Mouse (Mus musculus): Measurements from ENCODE around the gene Usp6nl. TPM values are rescaled to one million over a fixed set of nuclear protein-coding genes. Genes with fewer than 3 reads are reported as not detected.

The Usp6nl gene
- 10 to 100 TPM; 13.1 to 13.5 TPM for total RNA-seq (2021)
- long read RNA-seq, experiment 1, full-length matches to known transcripts: 2 of 4 reads
- long read RNA-seq, experiment 1, partial matches to known transcripts: 0 of 4 reads
- long read RNA-seq, experiment 1, other reads (novel, unspliced or antisense): 2 of 4 reads
- long read RNA-seq, experiment 2, full-length matches to known transcripts: 1 of 12 reads
- long read RNA-seq, experiment 2, partial matches to known transcripts: 1 of 12 reads
- long read RNA-seq, experiment 2, other reads (novel, unspliced or antisense): 10 of 12 reads

- H3K27ac ChIP-seq: peak within 1 kb of the TSS; percentile 95
- peak; percentile 77 to 81 for DNase-seq (ENCODE audit: low spot score in 2 of 2)
- peak within 1 kb of the TSS; percentile 76 for H3K4me3 ChIP-seq
- no peak for TF ChIP-seq CTCF (conservative IDR thresholded peaks at IDR 0.05)
Measured at GRCm38 (mm10) chr2:6322376-6322901, at the start of gene Usp6nl. TSS of gene Usp6nl (plus strand) at chr2:6322667.

GRCm38 (mm10) chr2:6273392-6273845, 49.0 kb upstream of the Usp6nl start:
- DNase-seq (ENCODE audit: low spot score in 2 of 2): no peak
- TF ChIP-seq CTCF (conservative IDR thresholded peaks at IDR 0.05): no peak
- Histone ChIP-seq H3K27ac (peak overlapping the region; percentile 24; the same call in 1 of the 2 replicates), H3K4me3 (no peak overlapping the region)

- Histone ChIP-seq H3K4me3 (no peak overlapping the region), H3K27ac (no peak overlapping the region)
- TF ChIP-seq CTCF (conservative IDR thresholded peaks at IDR 0.05): no peak
- DNase-seq (ENCODE audit: low spot score in 2 of 2): no peak
Measured at GRCm38 (mm10) chr2:6278813-6279530, 43.5 kb upstream of the Usp6nl start.

- Histone ChIP-seq H3K4me3 (no peak overlapping the region), H3K27ac (no peak overlapping the region)
- no peak for TF ChIP-seq CTCF (conservative IDR thresholded peaks at IDR 0.05)
- DNase-seq (ENCODE audit: low spot score in 2 of 2): no peak
Measured at GRCm38 (mm10) chr2:6279614-6280301, 42.7 kb upstream of the Usp6nl start.

- no peak overlapping the region for H3K27ac ChIP-seq
- no peak for TF ChIP-seq CTCF (conservative IDR thresholded peaks at IDR 0.05)
- H3K4me3 ChIP-seq: no peak overlapping the region
- no peak for DNase-seq (ENCODE audit: low spot score in 2 of 2)
Measured at GRCm38 (mm10) chr2:6283569-6283968, 38.9 kb upstream of the Usp6nl start.

GRCm38 (mm10) chr2:6284784-6285183, 37.7 kb upstream of the Usp6nl start:
- no peak overlapping the region for H3K27ac ChIP-seq

GRCm38 (mm10) chr2:6285794-6286193, 36.7 kb upstream of the Usp6nl start:
- no peak for DNase-seq (ENCODE audit: low spot score in 2 of 2)
- no peak overlapping the region for H3K27ac ChIP-seq
- no peak overlapping the region for H3K4me3 ChIP-seq
- TF ChIP-seq CTCF (conservative IDR thresholded peaks at IDR 0.05): no peak

More at GRCm38 (mm10) chr2:6284784-6285183, 37.7 kb upstream of the Usp6nl start:
- H3K4me3 ChIP-seq: no peak overlapping the region
- DNase-seq (ENCODE audit: low spot score in 2 of 2): no peak
- no peak for TF ChIP-seq CTCF (conservative IDR thresholded peaks at IDR 0.05)

- TF ChIP-seq CTCF (conservative IDR thresholded peaks at IDR 0.05): no peak
- Histone ChIP-seq H3K4me3 (no peak overlapping the region), H3K27ac (no peak overlapping the region)
- DNase-seq (ENCODE audit: low spot score in 2 of 2): no peak
Measured at GRCm38 (mm10) chr2:6293825-6294444, 28.5 kb upstream of the Usp6nl start.

GRCm38 (mm10) chr2:6294993-6295628, 27.4 kb upstream of the Usp6nl start:
- TF ChIP-seq CTCF (conservative IDR thresholded peaks at IDR 0.05): no peak
- DNase-seq (ENCODE audit: low spot score in 2 of 2): no peak

GRCm38 (mm10) chr2:6304768-6305167, 17.7 kb upstream of the Usp6nl start:
- H3K27ac ChIP-seq: no peak overlapping the region
- no peak overlapping the region for H3K4me3 ChIP-seq
- no peak for TF ChIP-seq CTCF (conservative IDR thresholded peaks at IDR 0.05)
- no peak for DNase-seq (ENCODE audit: low spot score in 2 of 2)

More at GRCm38 (mm10) chr2:6294993-6295628, 27.4 kb upstream of the Usp6nl start:
- H3K27ac ChIP-seq: peak overlapping the region; percentile 32; the same call in 1 of the 2 replicates
- H3K4me3 ChIP-seq: no peak overlapping the region

GRCm38 (mm10) chr2:6306861-6307260, 15.6 kb upstream of the Usp6nl start:
- no peak for DNase-seq (ENCODE audit: low spot score in 2 of 2)
- no peak for TF ChIP-seq CTCF (conservative IDR thresholded peaks at IDR 0.05)
- H3K4me3 ChIP-seq: no peak overlapping the region
- H3K27ac ChIP-seq: no peak overlapping the region

- Histone ChIP-seq H3K4me3 (no peak overlapping the region), H3K27ac (no peak overlapping the region)
- no peak for TF ChIP-seq CTCF (conservative IDR thresholded peaks at IDR 0.05)
- no peak for DNase-seq (ENCODE audit: low spot score in 2 of 2)
Measured at GRCm38 (mm10) chr2:6309373-6309821, 13.1 kb upstream of the Usp6nl start.

Data from layer of hippocampus, adult 2 months (tissue).